Comparison of ENCODE assay signal across 22 mouse cellular contexts in genomic region chr11:97953179-97953938, GRCm38 (mm10). TPM values are rescaled to one million over a fixed set of nuclear protein-coding genes. Genes with fewer than 3 reads are reported as not detected.
DNase-seq lines count a peak whose midpoint lies in the region; ATAC-seq lines count a peak whose summit lies in the region.
"Had no signal": no experiment of that assay in that cellular context is flagged by ENCODE, and none has a peak within 500 bp of the region (broad histone marks: within the 10 kb centered on the region; RNA-seq: fewer than 3 reads in every experiment).

No protein-coding gene starts in this region.

- H3K4me1 ChIP-seq in hindbrain, embryonic 10.5 days (replicated peaks) = peaks cover 58% of the 10 kb centered on the region
- H3K4me1 ChIP-seq in hindbrain, embryonic 14.5 days (replicated peaks; ENCODE audit: control insufficient read depth, insufficient read depth, low read length) = peaks cover 30% of the 10 kb centered on the region
- peaks cover 54% of the 10 kb centered on the region for H3K4me1 ChIP-seq in midbrain, embryonic 10.5 days
- H3K4me1 ChIP-seq in midbrain, embryonic 13.5 days (replicated peaks) = peaks cover 36% of the 10 kb centered on the region
- H3K4me1 ChIP-seq: embryonic facial prominence, embryonic 12.5 days; embryonic facial prominence, embryonic 15.5 days had no signal

- DNase-seq in hindbrain, embryonic 10.5 days (ENCODE audit: low spot score) = no peak
- no peak for DNase-seq in hindbrain, embryonic 14.5 days (ENCODE audit: low spot score)
- DNase-seq in midbrain, embryonic 10.5 days (ENCODE audit: low spot score) = no peak
- peak; percentile 50 for DNase-seq in R1 (ENCODE audit: low read depth, low spot score)
- no peak for DNase-seq in layer of hippocampus, adult 8-10 months (ENCODE audit: low spot score in 2 of 2)
- DNase-seq: adrenal gland, adult 8-10 months; adrenal gland, postnatal 25 days; cerebellum, adult 11-12 months; cerebellum, adult 8-10 months; cerebellum, postnatal 14 days; forebrain, postnatal 0 days; gastrocnemius, adult 2 months; gastrocnemius, postnatal 14 days; heart, adult 11 months had no signal

- 80% methylated on average over 16 of the region's 16 CpGs for WGBS in hindbrain, embryonic 10.5 days
- 82% methylated on average over 16 of the region's 16 CpGs for WGBS in hindbrain, embryonic 14.5 days
- WGBS in midbrain, embryonic 10.5 days = 86% methylated on average over 16 of the region's 16 CpGs
- WGBS in midbrain, embryonic 13.5 days = 80% methylated on average over 16 of the region's 16 CpGs

- H3K4me2 ChIP-seq in hindbrain, embryonic 14.5 days (replicated peaks) = no peak overlapping the region
- H3K4me2 ChIP-seq in midbrain, embryonic 13.5 days (replicated peaks) = no peak overlapping the region
- H3K4me2 ChIP-seq: embryonic facial prominence, embryonic 12.5 days; embryonic facial prominence, embryonic 15.5 days; heart, embryonic 11.5 days; hindbrain, embryonic 13.5 days had no signal

- no peak for ATAC-seq in hindbrain, embryonic 14.5 days (ENCODE audit: low FRiP score)
- ATAC-seq in midbrain, embryonic 13.5 days = no peak
- ATAC-seq: activated CD4-positive, CD25-positive, alpha-beta regulatory T cell, adult 4 months; forebrain, embryonic 14.5 days; forebrain, postnatal 0 days; hindbrain, postnatal 0 days had no signal

- H3K9ac ChIP-seq in hindbrain, embryonic 14.5 days = no peak overlapping the region
- no peak overlapping the region for H3K9ac ChIP-seq in midbrain, embryonic 13.5 days (replicated peaks)
- H3K9ac ChIP-seq: embryonic facial prominence, embryonic 12.5 days; embryonic facial prominence, embryonic 15.5 days; forebrain, postnatal 0 days; hindbrain, embryonic 13.5 days had no signal

- H3K4me3 ChIP-seq in hindbrain, embryonic 10.5 days = no peak overlapping the region
- H3K4me3 ChIP-seq in hindbrain, embryonic 14.5 days (replicated peaks; ENCODE audit: low read length) = no peak overlapping the region
- H3K4me3 ChIP-seq in midbrain, embryonic 10.5 days = no peak overlapping the region
- no peak overlapping the region for H3K4me3 ChIP-seq in midbrain, embryonic 13.5 days (replicated peaks)
- H3K4me3 ChIP-seq: embryonic facial prominence, embryonic 12.5 days; embryonic facial prominence, embryonic 15.5 days; gastrocnemius, adult 2 months; hindbrain, embryonic 13.5 days had no signal

- no peaks in the 10 kb centered on the region for H3K9me3 ChIP-seq in hindbrain, embryonic 10.5 days
- no peaks in the 10 kb centered on the region for H3K9me3 ChIP-seq in hindbrain, embryonic 14.5 days (ENCODE audit: control insufficient read depth, low read length)
- no peaks in the 10 kb centered on the region for H3K9me3 ChIP-seq in midbrain, embryonic 10.5 days (replicated peaks)
- no peaks in the 10 kb centered on the region for H3K9me3 ChIP-seq in midbrain, embryonic 13.5 days
- H3K9me3 ChIP-seq: embryonic facial prominence, embryonic 12.5 days; embryonic facial prominence, embryonic 15.5 days; hindbrain, embryonic 13.5 days had no signal

- H3K36me3 ChIP-seq in hindbrain, embryonic 10.5 days = no peaks in the 10 kb centered on the region
- H3K36me3 ChIP-seq in hindbrain, embryonic 14.5 days (replicated peaks; ENCODE audit: control insufficient read depth, insufficient read depth) = no peaks in the 10 kb centered on the region
- H3K36me3 ChIP-seq in midbrain, embryonic 10.5 days = no peaks in the 10 kb centered on the region
- no peaks in the 10 kb centered on the region for H3K36me3 ChIP-seq in midbrain, embryonic 13.5 days
- H3K36me3 ChIP-seq: embryonic facial prominence, embryonic 12.5 days; embryonic facial prominence, embryonic 15.5 days; hindbrain, embryonic 13.5 days had no signal

- 0 out of 2 replicates have a peak overlapping the region, but pooled peaks have one; percentile 8 for H3K27ac ChIP-seq in hindbrain, embryonic 10.5 days
- no peak overlapping the region for H3K27ac ChIP-seq in hindbrain, embryonic 14.5 days
- peak overlapping the region; percentile 3; the same call in 1 of the 2 replicates for H3K27ac ChIP-seq in midbrain, embryonic 10.5 days (replicated peaks)
- no peak overlapping the region for H3K27ac ChIP-seq in midbrain, embryonic 13.5 days
- H3K27ac ChIP-seq: embryonic facial prominence, embryonic 12.5 days; embryonic facial prominence, embryonic 15.5 days; gastrocnemius, adult 2 months; hindbrain, embryonic 13.5 days; hindbrain, postnatal 0 days had no signal

- no peaks in the 10 kb centered on the region for H3K27me3 ChIP-seq in hindbrain, embryonic 10.5 days (ENCODE audit: insufficient read depth, poor library complexity, severe bottlenecking)
- no peaks in the 10 kb centered on the region for H3K27me3 ChIP-seq in hindbrain, embryonic 14.5 days (ENCODE audit: control insufficient read depth, insufficient read depth, low read length)
- H3K27me3 ChIP-seq in midbrain, embryonic 10.5 days (ENCODE audit: low read depth, poor library complexity, severe bottlenecking) = no peaks in the 10 kb centered on the region
- H3K27me3 ChIP-seq in midbrain, embryonic 13.5 days = no peaks in the 10 kb centered on the region
- H3K27me3 ChIP-seq: embryonic facial prominence, embryonic 12.5 days; embryonic facial prominence, embryonic 15.5 days; hindbrain, embryonic 13.5 days had no signal

RNA-seq across cellular contexts. Expression of gene Plxdc1, which starts 32.9 kb away (rescaled TPM):
- 0.11 and 0.24 TPM in 2 replicates for polyA plus RNA-seq in hindbrain, embryonic 10.5 days (2016; fragmentation: Nextera tagmentation; extraction: Ambion mirVana)
- polyA plus RNA-seq in hindbrain, embryonic 14.5 days (2014; fragmentation: Nextera tagmentation; extraction: Ambion mirVana) = 0.90 and 1.1 TPM in 2 replicates
- 0.06 and 0.16 TPM in 2 replicates for polyA plus RNA-seq in midbrain, embryonic 10.5 days (2016; fragmentation: Nextera tagmentation; extraction: Ambion mirVana)
- 0.38 and 0.63 TPM in 2 replicates for polyA plus RNA-seq in midbrain, embryonic 13.5 days (2015; fragmentation: Nextera tagmentation; extraction: Ambion mirVana)
- total RNA-seq in layer of hippocampus, adult 8-10 months (2022) = 10 to 100 TPM; 18.0 to 21.1 (median 19.8) TPM
- polyA plus RNA-seq: heart, embryonic 11.5 days had no signal

RNA-seq across cellular contexts. Expression of gene Arl5c, which starts 42.6 kb away (rescaled TPM):
- 13.3 and 16.2 TPM in 2 replicates for polyA plus RNA-seq in hindbrain, embryonic 10.5 days (2016; fragmentation: Nextera tagmentation; extraction: Ambion mirVana)
- 6.5 and 11.0 TPM in 2 replicates for polyA plus RNA-seq in hindbrain, embryonic 14.5 days (2014; fragmentation: Nextera tagmentation; extraction: Ambion mirVana)
- 8.9 and 16.8 TPM in 2 replicates for polyA plus RNA-seq in midbrain, embryonic 10.5 days (2016; fragmentation: Nextera tagmentation; extraction: Ambion mirVana)
- 8.0 and 10.5 TPM in 2 replicates for polyA plus RNA-seq in midbrain, embryonic 13.5 days (2015; fragmentation: Nextera tagmentation; extraction: Ambion mirVana)
- 1 to 10 TPM in 3 of 4 experiments, under 1 TPM in 1; 0.59 to 1.5 (median 1.3) TPM for total RNA-seq in layer of hippocampus, adult 8-10 months (2022)

Comparison
In these comparisons a context has a peak if more than half of its experiments do, and no peak if none do; other contexts are left out.
1. H3K27ac ChIP-seq: peak in hindbrain, embryonic 10.5 days (single experiment) and midbrain, embryonic 10.5 days (single experiment); none in hindbrain, embryonic 14.5 days (single experiment) and midbrain, embryonic 13.5 days (single experiment).